ENCODE assay signal across 21 mouse cellular contexts in genomic region chr13:100789083-100789482, GRCm38 (mm10).
"Had no signal": no experiment of that assay in that cellular context is flagged by ENCODE, and none has a peak within 500 bp of the region (broad histone marks: within the 10 kb centered on the region; RNA-seq: fewer than 3 reads in every experiment).

No protein-coding gene starts in this region.

- ATAC-seq: midbrain, embryonic 15.5 days had no signal

- H3K36me3 ChIP-seq: midbrain, embryonic 12.5 days; midbrain, embryonic 15.5 days; neural tube, embryonic 12.5 days; neural tube, embryonic 15.5 days had no signal

- H3K4me2 ChIP-seq: kidney, embryonic 15.5 days; limb, embryonic 13.5 days; liver, embryonic 13.5 days; midbrain, embryonic 12.5 days; midbrain, embryonic 15.5 days; neural tube, embryonic 12.5 days; neural tube, embryonic 15.5 days had no signal

- H3K9ac ChIP-seq: kidney, embryonic 15.5 days; limb, embryonic 13.5 days; liver, embryonic 13.5 days; midbrain, embryonic 12.5 days; midbrain, embryonic 15.5 days; neural tube, embryonic 12.5 days; neural tube, embryonic 15.5 days had no signal

- H3K27me3 ChIP-seq: kidney, embryonic 15.5 days; limb, embryonic 13.5 days; liver, embryonic 13.5 days; midbrain, embryonic 12.5 days; midbrain, embryonic 15.5 days; neural tube, embryonic 12.5 days; neural tube, embryonic 15.5 days had no signal

- DNase-seq: kidney, postnatal 10 days; layer of hippocampus, adult 9-11 months; liver; liver, embryonic 13.5 days; lung, adult 2 months; right cerebral cortex, adult 18-20 months; right cerebral cortex, postnatal 14 days; right cerebral cortex, postnatal 4 days; thymus, adult 2 months; thymus, postnatal 14 days; thymus, postnatal 4 days had no signal

- H3K9me3 ChIP-seq: kidney, embryonic 15.5 days; limb, embryonic 10.5 days; limb, embryonic 13.5 days; liver, embryonic 13.5 days; midbrain, embryonic 12.5 days; midbrain, embryonic 15.5 days; neural tube, embryonic 12.5 days; neural tube, embryonic 15.5 days had no signal

- H3K4me3 ChIP-seq: kidney, embryonic 15.5 days; layer of hippocampus, adult 2 months; limb, embryonic 10.5 days; limb, embryonic 13.5 days; liver, embryonic 13.5 days; midbrain, embryonic 12.5 days; midbrain, embryonic 15.5 days; neural tube, embryonic 12.5 days; neural tube, embryonic 15.5 days had no signal

- H3K27ac ChIP-seq: kidney, embryonic 15.5 days; layer of hippocampus, adult 2 months; limb, embryonic 10.5 days; limb, embryonic 13.5 days; liver, embryonic 13.5 days; macrophage; midbrain, embryonic 12.5 days; midbrain, embryonic 15.5 days; neural tube, embryonic 12.5 days; neural tube, embryonic 15.5 days; stomach, postnatal 0 days had no signal
